Mouse (Mus musculus): ENCODE measurements at regions not wholly inside any gene's neighbourhood (a gene's known extent, or its start where the extent isn't known, plus 50 kb on each side); places are given as distances from the start of the nearest gene placed in this dataset.

DNA sequence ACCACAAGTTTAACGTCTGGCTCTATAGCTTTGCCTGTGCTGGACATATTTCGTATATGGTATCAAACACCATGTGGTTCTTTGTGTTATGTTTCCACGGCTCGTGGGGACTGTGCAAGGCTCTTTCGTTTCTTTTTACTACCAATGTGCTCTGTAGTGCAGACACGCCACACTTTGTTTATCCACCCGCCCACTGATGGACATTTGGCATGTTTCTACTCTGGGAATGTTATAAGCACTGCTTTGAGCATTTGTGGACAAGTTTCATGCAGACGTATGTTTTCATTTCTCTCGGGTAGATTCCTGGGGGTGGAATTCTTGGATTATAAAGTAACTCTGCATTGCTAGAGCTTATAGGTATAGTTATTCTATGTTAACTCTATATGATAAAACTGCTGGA, 65.5 kb upstream of the Atl2 start:
- Histone ChIP-seq H3K4me2 (replicated peaks; ENCODE audit: low read depth, low read length, severe bottlenecking) (peak overlapping the region; percentile 8; the same call in 1 of the 2 replicates), H3K9me3 (ENCODE audit: control insufficient read depth, low read length) (no peaks in the 10 kb centered on the region), H3K27ac (replicated peaks; ENCODE audit: low read depth, low read length) (no peak overlapping the region), H3K4me1 (ENCODE audit: control insufficient read depth, insufficient read depth, low read length) (peaks cover 30% of the 10 kb centered on the region), H3K4me3 (replicated peaks; ENCODE audit: low read length) (no peak overlapping the region), H3K36me3 (ENCODE audit: control insufficient read depth, insufficient read depth, low read length) (no peaks in the 10 kb centered on the region), H3K27me3 (ENCODE audit: control insufficient read depth, insufficient read depth, low read length) (no peaks in the 10 kb centered on the region), H3K9ac (ENCODE audit: low read depth, low read length, severe bottlenecking) (no peak overlapping the region)
- no peak for TF ChIP-seq POLR2A (IDR thresholded peaks at IDR 0.05; ENCODE audit: borderline replicate concordance, extremely low read depth, insufficient read depth, insufficient read length)
- no peak for DNase-seq (ENCODE audit: low spot score)
- WGBS, result 27% methylated on average over 9 of the region's 9 CpGs
- no peak for ATAC-seq (ENCODE audit: low FRiP score, low read depth)

DNA sequence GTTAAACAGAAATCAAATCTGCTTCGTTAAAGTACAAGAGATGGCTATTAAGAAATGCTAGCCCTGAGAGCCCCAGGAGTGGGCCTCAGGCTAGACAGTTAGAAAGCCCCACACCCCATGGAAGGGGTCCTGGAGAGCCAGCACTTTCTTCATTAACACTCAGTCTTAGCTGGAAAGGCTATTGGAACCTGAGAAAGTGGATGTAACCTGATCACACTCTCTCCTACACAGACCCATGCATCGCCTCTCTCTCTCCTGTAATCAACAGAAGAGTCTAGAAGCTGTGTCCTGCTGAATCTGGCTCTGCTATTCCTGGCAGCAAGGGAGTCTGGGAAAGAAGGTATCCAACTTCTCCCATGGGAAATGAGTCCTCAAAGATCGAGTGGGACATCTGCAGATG, 64.8 kb upstream of the Atl2 start:
- H3K4me1 ChIP-seq (ENCODE audit: control insufficient read depth, insufficient read depth, low read length), result peaks cover 30% of the 10 kb centered on the region
- H3K4me3 ChIP-seq (replicated peaks; ENCODE audit: low read length), result no peak overlapping the region
- no peak for DNase-seq (ENCODE audit: low spot score)
- no peak overlapping the region for H3K4me2 ChIP-seq (replicated peaks; ENCODE audit: low read depth, low read length, severe bottlenecking)
- 20% methylated on average over 3 of the region's 3 CpGs for WGBS
- no peak overlapping the region for H3K9ac ChIP-seq (ENCODE audit: low read depth, low read length, severe bottlenecking)
- no peaks in the 10 kb centered on the region for H3K27me3 ChIP-seq (ENCODE audit: control insufficient read depth, insufficient read depth, low read length)
- ATAC-seq (ENCODE audit: low FRiP score, low read depth), result no peak; the same call in 1 of the 2 replicates
- no peaks in the 10 kb centered on the region for H3K9me3 ChIP-seq (ENCODE audit: control insufficient read depth, low read length)
- H3K27ac ChIP-seq (replicated peaks; ENCODE audit: low read depth, low read length), result no peak overlapping the region
- no peaks in the 10 kb centered on the region for H3K36me3 ChIP-seq (ENCODE audit: control insufficient read depth, insufficient read depth, low read length)
- TF ChIP-seq POLR2A (IDR thresholded peaks at IDR 0.05; ENCODE audit: borderline replicate concordance, extremely low read depth, insufficient read depth, insufficient read length), result no peak

DNA sequence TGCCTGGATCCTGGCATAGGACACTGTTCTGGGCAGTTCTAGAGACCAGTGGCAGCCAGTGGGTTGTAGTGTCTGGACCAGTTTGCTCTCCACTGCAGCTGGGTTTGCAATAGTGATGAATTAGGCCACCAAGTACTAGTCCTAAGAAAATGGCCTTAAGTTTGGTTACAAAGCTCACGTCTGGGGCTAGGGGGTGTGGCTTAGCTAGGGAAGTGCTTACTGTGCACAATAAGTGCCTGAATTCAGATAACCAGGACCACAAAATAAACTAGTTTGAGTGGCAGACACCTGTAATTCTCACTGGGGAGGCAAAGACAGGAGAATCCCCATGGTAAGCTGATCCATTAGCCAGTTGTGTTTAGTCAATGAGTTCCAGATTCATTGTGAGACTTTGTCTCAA, 59.3 kb upstream of the Atl2 start:
- TF ChIP-seq POLR2A (IDR thresholded peaks at IDR 0.05; ENCODE audit: borderline replicate concordance, extremely low read depth, insufficient read depth, insufficient read length), result no peak
- no peaks in the 10 kb centered on the region for H3K36me3 ChIP-seq (ENCODE audit: control insufficient read depth, insufficient read depth, low read length)
- H3K27ac ChIP-seq (replicated peaks; ENCODE audit: low read depth, low read length), result no peak overlapping the region
- no peak overlapping the region for H3K4me3 ChIP-seq (replicated peaks; ENCODE audit: low read length)
- no peak overlapping the region for H3K9ac ChIP-seq (ENCODE audit: low read depth, low read length, severe bottlenecking)
- ATAC-seq (ENCODE audit: low FRiP score, low read depth) (no peak), DNase-seq (ENCODE audit: low spot score) (no peak)
- H3K27me3 ChIP-seq (ENCODE audit: control insufficient read depth, insufficient read depth, low read length), result no peaks in the 10 kb centered on the region
- WGBS, result 45% methylated on average over 1 of the region's 1 CpGs
- no peak overlapping the region for H3K4me2 ChIP-seq (replicated peaks; ENCODE audit: low read depth, low read length, severe bottlenecking)
- no peaks in the 10 kb centered on the region for H3K9me3 ChIP-seq (ENCODE audit: control insufficient read depth, low read length)
- peaks cover 12% of the 10 kb centered on the region for H3K4me1 ChIP-seq (ENCODE audit: control insufficient read depth, insufficient read depth, low read length)

DNA sequence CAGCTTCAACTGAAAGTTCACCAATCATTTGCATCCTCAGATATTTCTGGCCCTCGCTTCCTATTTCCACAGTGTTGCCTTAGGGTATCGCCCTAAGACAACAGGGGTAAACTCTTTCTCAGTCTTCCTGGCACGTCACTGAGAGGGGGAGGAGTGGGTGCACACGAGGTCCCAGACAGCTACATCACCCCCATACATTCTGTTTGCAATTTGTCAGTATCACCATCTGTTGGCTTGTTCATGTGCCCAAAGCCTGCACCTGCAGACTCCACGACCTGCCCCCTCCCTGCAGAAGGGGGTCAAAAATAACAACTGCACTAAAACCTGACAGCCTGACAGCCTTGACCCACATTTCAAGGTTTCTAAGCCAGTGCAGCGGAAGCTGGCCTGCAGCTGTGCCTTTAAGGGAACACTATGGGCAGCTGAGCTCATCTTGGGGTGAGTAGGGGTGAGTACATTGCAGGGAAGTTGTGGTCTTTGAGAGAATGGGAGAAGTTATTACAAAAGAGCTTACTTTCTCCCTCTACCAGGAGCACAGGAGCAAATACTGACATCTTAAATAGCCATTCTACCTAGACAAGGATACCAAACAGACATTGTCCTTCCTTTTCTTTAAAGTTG, 58.8 kb upstream of the Atl2 start:
- TF ChIP-seq POLR2A (IDR thresholded peaks at IDR 0.05; ENCODE audit: borderline replicate concordance, extremely low read depth, insufficient read depth, insufficient read length), result no peak
- Histone ChIP-seq H3K4me3 (replicated peaks; ENCODE audit: low read length) (no peak overlapping the region), H3K9ac (ENCODE audit: low read depth, low read length, severe bottlenecking) (no peak overlapping the region), H3K36me3 (ENCODE audit: control insufficient read depth, insufficient read depth, low read length) (no peaks in the 10 kb centered on the region), H3K27ac (replicated peaks; ENCODE audit: low read depth, low read length) (no peak overlapping the region), H3K27me3 (ENCODE audit: control insufficient read depth, insufficient read depth, low read length) (no peaks in the 10 kb centered on the region), H3K4me2 (replicated peaks; ENCODE audit: low read depth, low read length, severe bottlenecking) (no peak overlapping the region), H3K9me3 (ENCODE audit: control insufficient read depth, low read length) (no peaks in the 10 kb centered on the region), H3K4me1 (ENCODE audit: control insufficient read depth, insufficient read depth, low read length) (peaks cover 11% of the 10 kb centered on the region)
- DNase-seq (ENCODE audit: low spot score) (no peak), ATAC-seq (ENCODE audit: low FRiP score, low read depth) (no peak)
- 58% methylated on average over 6 of the region's 6 CpGs for WGBS

DNA sequence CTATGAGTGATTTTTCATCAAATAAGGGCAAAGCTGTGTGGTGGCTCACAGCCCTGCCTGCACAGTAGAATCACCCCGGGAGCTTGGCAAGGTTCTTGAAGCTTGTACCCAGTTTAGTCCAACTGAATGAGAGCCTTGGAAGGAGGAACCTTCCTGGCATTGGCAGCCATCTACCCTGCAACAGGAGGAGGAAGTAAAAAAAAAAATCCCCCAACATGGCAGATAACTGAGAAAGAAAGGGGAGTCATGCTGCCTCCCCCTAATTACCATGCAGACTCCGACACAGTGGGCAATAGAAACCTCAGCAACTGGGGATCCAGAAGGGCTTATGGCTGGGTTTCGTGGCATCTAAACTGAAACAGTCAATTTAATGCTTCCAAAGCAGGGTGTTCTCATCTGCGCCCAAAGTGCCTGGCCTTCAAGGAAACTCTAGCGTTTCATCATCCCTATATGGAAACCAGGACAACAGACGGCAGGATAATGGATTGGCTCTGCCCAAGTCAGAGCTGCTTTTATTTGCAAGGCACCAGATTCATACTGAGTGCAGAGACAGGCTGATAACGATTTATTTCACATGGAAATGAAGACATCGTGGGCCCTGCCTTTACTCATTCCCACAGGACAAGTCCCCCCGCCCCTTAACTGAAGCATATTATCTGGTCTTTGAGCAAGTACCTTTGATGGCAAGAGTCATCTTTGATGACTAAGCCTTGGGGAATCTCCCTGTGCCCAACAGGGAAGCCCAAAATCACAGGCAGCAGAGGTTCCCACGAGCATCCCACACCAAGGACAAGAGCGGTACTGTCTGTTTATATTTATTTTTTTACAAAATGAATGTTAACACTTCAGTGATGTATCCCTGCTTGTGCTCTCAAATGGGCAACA, 52.9 kb upstream of the Atl2 start:
- Histone ChIP-seq H3K27ac (replicated peaks; ENCODE audit: low read depth, low read length) (no peak overlapping the region), H3K27me3 (ENCODE audit: control insufficient read depth, insufficient read depth, low read length) (no peaks in the 10 kb centered on the region), H3K9ac (ENCODE audit: low read depth, low read length, severe bottlenecking) (no peak overlapping the region), H3K36me3 (ENCODE audit: control insufficient read depth, insufficient read depth, low read length) (no peaks in the 10 kb centered on the region), H3K9me3 (ENCODE audit: control insufficient read depth, low read length) (no peaks in the 10 kb centered on the region), H3K4me1 (ENCODE audit: control insufficient read depth, insufficient read depth, low read length) (no peaks in the 10 kb centered on the region), H3K4me2 (replicated peaks; ENCODE audit: low read depth, low read length, severe bottlenecking) (no peak overlapping the region), H3K4me3 (replicated peaks; ENCODE audit: low read length) (no peak overlapping the region)
- no peak for DNase-seq (ENCODE audit: low spot score)
- ATAC-seq (ENCODE audit: low FRiP score, low read depth), result no peak
- WGBS, result 58% methylated on average over 11 of the region's 11 CpGs
- TF ChIP-seq POLR2A (IDR thresholded peaks at IDR 0.05; ENCODE audit: borderline replicate concordance, extremely low read depth, insufficient read depth, insufficient read length), result no peak

Data from limb, embryonic 14.5 days (tissue).